8 mouse cellular contexts compared by ENCODE assay signal in genomic region chr7:27859301-27860251, GRCm38 (mm10). TPM values are rescaled to one million over a fixed set of nuclear protein-coding genes. Genes with fewer than 3 reads are reported as not detected.
A peak's percentile ranks its signal among the peaks of the same experiment; 100 is the strongest.
DNase-seq lines count a peak whose midpoint lies in the region; ATAC-seq and TF ChIP-seq lines count a peak whose summit lies in the region.

No protein-coding gene starts in this region.

- DNase-seq in embryo, embryonic 11 days, result peak; percentile 15
- no peak for DNase-seq in embryo, embryonic 10.5 days (ENCODE audit: low spot score)
- DNase-seq in thymus, adult 18-20 months, result no peak
- no peak for DNase-seq in layer of hippocampus, postnatal 10 days (ENCODE audit: low spot score in 2 of 2)

- 30% methylated on average over 10 of the region's 10 CpGs for WGBS in forebrain, embryonic 13.5 days
- 22% methylated on average over 10 of the region's 10 CpGs for WGBS in intestine, embryonic 16.5 days
- WGBS in midbrain, embryonic 12.5 days, result 33% methylated on average over 10 of the region's 10 CpGs

- no peak for TF ChIP-seq CTCF in ES-Bruce4 (IDR thresholded peaks at IDR 0.05; ENCODE audit: low read depth, low read length)

- no peak for TF ChIP-seq POLR2A in ES-Bruce4 (IDR thresholded peaks at IDR 0.05; ENCODE audit: insufficient read depth, low read length)

- peak overlapping the region; percentile 19 for H3K27ac ChIP-seq in ES-Bruce4 (ENCODE audit: insufficient read depth, low read length)
- H3K27ac ChIP-seq in forebrain, embryonic 13.5 days, result no peak overlapping the region
- H3K27ac ChIP-seq in intestine, embryonic 16.5 days (ENCODE audit: low read length), result peak overlapping the region; percentile 92
- H3K27ac ChIP-seq in midbrain, embryonic 12.5 days (replicated peaks), result no peak overlapping the region

- H3K4me2 ChIP-seq in forebrain, embryonic 13.5 days, result peak overlapping the region; percentile 80
- H3K4me2 ChIP-seq in intestine, embryonic 16.5 days (ENCODE audit: low read depth, low read length), result peak overlapping the region; percentile 71
- H3K4me2 ChIP-seq in midbrain, embryonic 12.5 days (replicated peaks), result peak overlapping the region; percentile 82

- H3K4me3 ChIP-seq in ES-Bruce4 (ENCODE audit: low read depth, low read length), result no peak overlapping the region
- H3K4me3 ChIP-seq in forebrain, embryonic 13.5 days, result peak overlapping the region; percentile 57
- H3K4me3 ChIP-seq in intestine, embryonic 16.5 days (ENCODE audit: low read length), result peak overlapping the region; percentile 72
- peak overlapping the region; percentile 59 for H3K4me3 ChIP-seq in midbrain, embryonic 12.5 days

- no peaks in the 10 kb centered on the region for H3K4me1 ChIP-seq in ES-Bruce4 (ENCODE audit: control insufficient read depth, insufficient read depth, low read length)
- peaks cover 16% of the 10 kb centered on the region for H3K4me1 ChIP-seq in forebrain, embryonic 13.5 days
- H3K4me1 ChIP-seq in intestine, embryonic 16.5 days (ENCODE audit: control insufficient read depth, insufficient read depth, low read length), result no peaks in the 10 kb centered on the region
- H3K4me1 ChIP-seq in midbrain, embryonic 12.5 days, result peaks cover 18% of the 10 kb centered on the region

- H3K9me3 ChIP-seq in ES-Bruce4 (replicated peaks; ENCODE audit: control insufficient read depth, insufficient read depth, low read length, poor library complexity, severe bottlenecking), result no peaks in the 10 kb centered on the region
- no peaks in the 10 kb centered on the region for H3K9me3 ChIP-seq in forebrain, embryonic 13.5 days (replicated peaks)
- no peaks in the 10 kb centered on the region for H3K9me3 ChIP-seq in intestine, embryonic 16.5 days (ENCODE audit: control insufficient read depth, low read length)
- no peaks in the 10 kb centered on the region for H3K9me3 ChIP-seq in midbrain, embryonic 12.5 days

- no peak for ATAC-seq in forebrain, embryonic 13.5 days
- peak; percentile 75 for ATAC-seq in intestine, embryonic 16.5 days
- no peak for ATAC-seq in midbrain, embryonic 12.5 days (ENCODE audit: low FRiP score, low read depth)

- H3K9ac ChIP-seq in ES-Bruce4 (ENCODE audit: low read depth, poor library complexity, severe bottlenecking), result peak overlapping the region; percentile 26; the same call in 1 of the 2 replicates
- H3K9ac ChIP-seq in forebrain, embryonic 13.5 days, result peak overlapping the region; percentile 72
- peak overlapping the region; percentile 79 for H3K9ac ChIP-seq in intestine, embryonic 16.5 days (ENCODE audit: low read depth, low read length)
- peak overlapping the region; percentile 68; the same call in 1 of the 2 replicates for H3K9ac ChIP-seq in midbrain, embryonic 12.5 days (replicated peaks)

- no peaks in the 10 kb centered on the region for H3K27me3 ChIP-seq in ES-Bruce4 (ENCODE audit: control insufficient read depth, insufficient read depth, low read length, poor library complexity, severe bottlenecking)
- no peaks in the 10 kb centered on the region for H3K27me3 ChIP-seq in forebrain, embryonic 13.5 days
- no peaks in the 10 kb centered on the region for H3K27me3 ChIP-seq in intestine, embryonic 16.5 days (replicated peaks; ENCODE audit: control insufficient read depth, insufficient read depth, low read length)
- no peaks in the 10 kb centered on the region for H3K27me3 ChIP-seq in midbrain, embryonic 12.5 days

- no peak for TF ChIP-seq EP300 in ES-Bruce4 (IDR thresholded peaks at IDR 0.05; ENCODE audit: insufficient read depth, low read depth, low read length)

- H3K36me3 ChIP-seq in ES-Bruce4 (ENCODE audit: control insufficient read depth, insufficient read depth, low read length, poor library complexity, severe bottlenecking), result no peaks in the 10 kb centered on the region
- H3K36me3 ChIP-seq in forebrain, embryonic 13.5 days (ENCODE audit: poor library complexity, severe bottlenecking), result peaks cover 33% of the 10 kb centered on the region
- no peaks in the 10 kb centered on the region for H3K36me3 ChIP-seq in intestine, embryonic 16.5 days (ENCODE audit: control insufficient read depth, insufficient read depth, low read length)
- H3K36me3 ChIP-seq in midbrain, embryonic 12.5 days, result peaks cover 27% of the 10 kb centered on the region

RNA-seq across cellular contexts. Expression of gene Zfp607a, which starts 2.2 kb away (rescaled TPM):
- 1.8 and 2.0 TPM in 2 replicates for polyA plus RNA-seq in ES-Bruce4 (2011; ENCODE audit: insufficient read depth, insufficient read length, low read depth, missing spikeins)
- 2.3 and 2.4 TPM in 2 replicates for polyA plus RNA-seq in forebrain, embryonic 13.5 days (2015; fragmentation: Nextera tagmentation; extraction: Ambion mirVana)
- polyA plus RNA-seq in intestine, embryonic 16.5 days (2015; fragmentation: Nextera tagmentation; extraction: Ambion mirVana), result 3.2 and 3.4 TPM in 2 replicates
- polyA plus RNA-seq in midbrain, embryonic 12.5 days (2016; fragmentation: Nextera tagmentation; extraction: Ambion mirVana), result 2.8 and 3.1 TPM in 2 replicates
- total RNA-seq in layer of hippocampus, postnatal 10 days (2021), result 1 to 10 TPM; 2.4 to 4.0 TPM

RNA-seq across cellular contexts. Expression of gene Zfp59, which starts 21.2 kb away (rescaled TPM):
- 7.0 and 7.7 TPM in 2 replicates for polyA plus RNA-seq in ES-Bruce4 (2011; ENCODE audit: insufficient read depth, insufficient read length, low read depth, missing spikeins)
- polyA plus RNA-seq in forebrain, embryonic 13.5 days (2015; fragmentation: Nextera tagmentation; extraction: Ambion mirVana), result 10.1 and 11.1 TPM in 2 replicates
- polyA plus RNA-seq in intestine, embryonic 16.5 days (2015; fragmentation: Nextera tagmentation; extraction: Ambion mirVana), result 6.0 and 6.2 TPM in 2 replicates
- polyA plus RNA-seq in midbrain, embryonic 12.5 days (2016; fragmentation: Nextera tagmentation; extraction: Ambion mirVana), result 10.7 and 12.0 TPM in 2 replicates
- total RNA-seq in layer of hippocampus, postnatal 10 days (2021), result 1 to 10 TPM; 4.4 to 4.5 TPM

RNA-seq across cellular contexts. Expression of gene Zfp626, which starts 52.6 kb away (rescaled TPM):
- 7.3 and 9.3 TPM in 2 replicates for polyA plus RNA-seq in ES-Bruce4 (2011; ENCODE audit: insufficient read depth, insufficient read length, low read depth, missing spikeins)
- polyA plus RNA-seq in forebrain, embryonic 13.5 days (2015; fragmentation: Nextera tagmentation; extraction: Ambion mirVana), result 2.9 and 3.2 TPM in 2 replicates
- 1.3 TPM in 2 replicates for polyA plus RNA-seq in intestine, embryonic 16.5 days (2015; fragmentation: Nextera tagmentation; extraction: Ambion mirVana)
- 2.5 and 2.6 TPM in 2 replicates for polyA plus RNA-seq in midbrain, embryonic 12.5 days (2016; fragmentation: Nextera tagmentation; extraction: Ambion mirVana)
- 1 to 10 TPM; 6.2 to 7.6 TPM for total RNA-seq in layer of hippocampus, postnatal 10 days (2021)

Comparison
In these comparisons a context has a peak if more than half of its experiments do, and no peak if none do; other contexts are left out.
1. H3K27ac ChIP-seq: peak in ES-Bruce4 (single experiment) and intestine, embryonic 16.5 days (single experiment); none in forebrain, embryonic 13.5 days (single experiment) and midbrain, embryonic 12.5 days (single experiment).
2. H3K9ac ChIP-seq: peak in every context shown above with its lines; median percentile 79 in intestine, embryonic 16.5 days; 72 in forebrain, embryonic 13.5 days; 68 in midbrain, embryonic 12.5 days; 26 in ES-Bruce4.
3. Peak in every context shown above with its lines, with median percentiles within 50 percentile points of each other: H3K4me2 ChIP-seq.